In genomic region chr14:111249347-111249946, GRCm38 (mm10) we compare ENCODE assay signal across 8 mouse cellular contexts.
DNase-seq lines count a peak whose midpoint lies in the region; ATAC-seq and TF ChIP-seq lines count a peak whose summit lies in the region.
"Had no signal": no experiment of that assay in that cellular context is flagged by ENCODE, and none has a peak within 500 bp of the region (broad histone marks: within the 10 kb centered on the region; RNA-seq: fewer than 3 reads in every experiment).

No protein-coding gene starts in this region.

- H3K9me3 ChIP-seq in lung, embryonic 15.5 days = no peaks in the 10 kb centered on the region
- H3K9me3 ChIP-seq in heart, embryonic 16.5 days (replicated peaks; ENCODE audit: control insufficient read depth, low read length) = no peaks in the 10 kb centered on the region

- TF ChIP-seq CTCF in lung, adult 2 months (IDR thresholded peaks at IDR 0.05; ENCODE audit: insufficient read depth, low read length) = no peak

- DNase-seq in lung, adult 2 months = no peak
- DNase-seq in cerebellum, adult 18-20 months = peak; percentile 5 to 20
- peak; percentile 67 to 69 for DNase-seq in left cerebral cortex, postnatal 10 days (ENCODE audit: extremely low spot score in 1 of 2, low spot score in 2 of 2)
- DNase-seq in right cerebral cortex, adult 2 months (ENCODE audit: low spot score in 2 of 2) = peak; percentile 84 to 90
- DNase-seq in spleen, adult 12 weeks (ENCODE audit: low spot score) = no peak

- TF ChIP-seq POLR2A in lung, adult 2 months (IDR thresholded peaks at IDR 0.05; ENCODE audit: borderline replicate concordance, extremely low read depth, low read depth, low read length) = no peak

- intact Hi-C loops in left cerebral cortex, postnatal 10 days (cut with DNase I) = no loop called here

- 33% methylated on average over 9 of the region's 9 CpGs for WGBS in lung, embryonic 15.5 days
- WGBS in lung, adult 2 months = 43% methylated on average over 9 of the region's 9 CpGs
- 23% methylated on average over 9 of the region's 9 CpGs for WGBS in heart, embryonic 16.5 days

- 0 out of 2 replicates have a peak overlapping the region, but pooled peaks have one; percentile 16 for H3K4me2 ChIP-seq in lung, embryonic 15.5 days
- H3K4me2 ChIP-seq in heart, embryonic 16.5 days (ENCODE audit: low read depth, low read length) = peak overlapping the region; percentile 53

- no peak overlapping the region for H3K9ac ChIP-seq in lung, embryonic 15.5 days
- H3K9ac ChIP-seq in heart, embryonic 16.5 days (ENCODE audit: low read length) = no peak overlapping the region
- H3K9ac ChIP-seq: liver, embryonic 14.5 days had no signal

- peak; percentile 96 for ATAC-seq in lung, embryonic 15.5 days (ENCODE audit: borderline replicate concordance, extremely low read depth, low FRiP score, low TSS enrichment)
- ATAC-seq in heart, embryonic 16.5 days (replicated peaks; ENCODE audit: extremely low read depth, insufficient read depth, low FRiP score) = peak; percentile 58

- H3K4me3 ChIP-seq in lung, embryonic 15.5 days = no peak overlapping the region
- H3K4me3 ChIP-seq in lung, adult 2 months (replicated peaks; ENCODE audit: extremely low read depth, low read depth, low read length) = no peak overlapping the region
- no peak overlapping the region for H3K4me3 ChIP-seq in heart, embryonic 16.5 days (ENCODE audit: low read length)

- no peaks in the 10 kb centered on the region for H3K4me1 ChIP-seq in lung, embryonic 15.5 days
- no peaks in the 10 kb centered on the region for H3K4me1 ChIP-seq in lung, adult 2 months (ENCODE audit: control insufficient read depth, insufficient read depth, low read length)
- H3K4me1 ChIP-seq in heart, embryonic 16.5 days (ENCODE audit: control insufficient read depth, insufficient read depth, low read length) = no peaks in the 10 kb centered on the region

- H3K27ac ChIP-seq in lung, embryonic 15.5 days = no peak overlapping the region
- H3K27ac ChIP-seq in heart, embryonic 16.5 days (ENCODE audit: low read length) = no peak overlapping the region
- H3K27ac ChIP-seq: liver, embryonic 14.5 days had no signal

- H3K27me3 ChIP-seq in lung, embryonic 15.5 days = no peaks in the 10 kb centered on the region
- H3K27me3 ChIP-seq in heart, embryonic 16.5 days (ENCODE audit: control insufficient read depth, insufficient read depth, low read length) = no peaks in the 10 kb centered on the region

- no peaks in the 10 kb centered on the region for H3K36me3 ChIP-seq in lung, embryonic 15.5 days
- no peaks in the 10 kb centered on the region for H3K36me3 ChIP-seq in heart, embryonic 16.5 days (ENCODE audit: control insufficient read depth, insufficient read depth)

Comparison
In these comparisons a context has a peak if more than half of its experiments do, and no peak if none do; other contexts are left out.
1. DNase-seq: peak in cerebellum, adult 18-20 months (2 of 2), left cerebral cortex, postnatal 10 days (2 of 2) and right cerebral cortex, adult 2 months (2 of 2); none in lung, adult 2 months (single experiment) and spleen, adult 12 weeks (single experiment).